12 mouse cellular contexts compared by ENCODE assay signal in genomic region chr12:100738498-100738897, GRCm38 (mm10).
"Had no signal": no experiment of that assay in that cellular context is flagged by ENCODE, and none has a peak within 500 bp of the region (broad histone marks: within the 10 kb centered on the region; RNA-seq: fewer than 3 reads in every experiment).

No protein-coding gene starts in this region.

- H3K4me1 ChIP-seq: liver, embryonic 15.5 days; midbrain, embryonic 13.5 days had no signal

- H3K4me3 ChIP-seq: left cerebral cortex, adult 2 months; limb, embryonic 10.5 days; liver, embryonic 15.5 days; midbrain, embryonic 13.5 days had no signal

- H3K27me3 ChIP-seq: liver, embryonic 15.5 days; midbrain, embryonic 13.5 days had no signal

- H3K27ac ChIP-seq: left cerebral cortex, adult 2 months; limb, embryonic 10.5 days; liver, embryonic 15.5 days; midbrain, embryonic 13.5 days; stomach, postnatal 0 days had no signal

- ATAC-seq: lung, postnatal 0 days; midbrain, embryonic 13.5 days had no signal

- H3K4me2 ChIP-seq: liver, embryonic 11.5 days; liver, embryonic 15.5 days; midbrain, embryonic 13.5 days had no signal

- H3K36me3 ChIP-seq: limb, embryonic 10.5 days; liver, embryonic 15.5 days; midbrain, embryonic 13.5 days had no signal

- H3K9me3 ChIP-seq: limb, embryonic 10.5 days; liver, embryonic 15.5 days; midbrain, embryonic 13.5 days had no signal

- DNase-seq: kidney, postnatal 25 days; lung, adult 2 months; lung, postnatal 36 days; right cerebral cortex, adult 18-20 months; thymus, postnatal 4 days had no signal

- H3K9ac ChIP-seq: liver, embryonic 15.5 days; midbrain, embryonic 13.5 days had no signal
